Mouse (Mus musculus): ENCODE data around the gene Gadd45b. TPM values are rescaled to one million over a fixed set of nuclear protein-coding genes. Genes with fewer than 3 reads are reported as not detected.

Gadd45b gene
- polyA plus RNA-seq (2014; fragmentation: Illumina TruSeq; extraction: RNeasy Lipid Tissue Mini Kit (QIAGEN cat#74804); ENCODE audit: low read depth, low replicate concordance), result 7.3 TPM

GRCm38 (mm10) chr10:80929299-80930226 is at the start of gene Gadd45b:
TSS of gene Gadd45b (plus strand) at chr10:80930073.

GRCm38 (mm10) chr10:80900318-80901247 is 29.3 kb upstream of the Gadd45b start, which contains the start of gene Timm13:
TSS of gene Timm13 (minus strand) at chr10:80900969.

GRCm38 (mm10) chr10:80917779-80918434 is 12.0 kb upstream of the Gadd45b start, which contains the start of gene Lmnb2:
TSS of gene Lmnb2 (minus strand) at chr10:80918245.

Other genes starting within 250 kb of the Gadd45b start
- gene Mob3a, start 228.1 kb upstream of the Gadd45b start, polyA plus RNA-seq (2014; fragmentation: Illumina TruSeq; extraction: RNeasy Lipid Tissue Mini Kit (QIAGEN cat#74804); ENCODE audit: low read depth, low replicate concordance), result 5.6 TPM
- gene Izumo4, start 227.9 kb upstream of the Gadd45b start, polyA plus RNA-seq (2014; fragmentation: Illumina TruSeq; extraction: RNeasy Lipid Tissue Mini Kit (QIAGEN cat#74804); ENCODE audit: low read depth, low replicate concordance), result 17.2 TPM
- 44.0 TPM for gene Ap3d1, start 187.8 kb upstream of the Gadd45b start, polyA plus RNA-seq (2014; fragmentation: Illumina TruSeq; extraction: RNeasy Lipid Tissue Mini Kit (QIAGEN cat#74804); ENCODE audit: low read depth, low replicate concordance)
- gene Dot1l, start 174.9 kb upstream of the Gadd45b start, polyA plus RNA-seq (2014; fragmentation: Illumina TruSeq; extraction: RNeasy Lipid Tissue Mini Kit (QIAGEN cat#74804); ENCODE audit: low read depth, low replicate concordance), result 36.2 TPM
- gene Sf3a2, start 131.9 kb upstream of the Gadd45b start, polyA plus RNA-seq (2014; fragmentation: Illumina TruSeq; extraction: RNeasy Lipid Tissue Mini Kit (QIAGEN cat#74804); ENCODE audit: low read depth, low replicate concordance), result 24.0 TPM
- gene Plekhj1, start 131.4 kb upstream of the Gadd45b start, polyA plus RNA-seq (2014; fragmentation: Illumina TruSeq; extraction: RNeasy Lipid Tissue Mini Kit (QIAGEN cat#74804); ENCODE audit: low read depth, low replicate concordance), result 33.0 TPM
- gene Amh, start 124.8 kb upstream of the Gadd45b start, polyA plus RNA-seq (2014; fragmentation: Illumina TruSeq; extraction: RNeasy Lipid Tissue Mini Kit (QIAGEN cat#74804); ENCODE audit: low read depth, low replicate concordance), result not detected
- gene Jsrp1, start 116.6 kb upstream of the Gadd45b start, polyA plus RNA-seq (2014; fragmentation: Illumina TruSeq; extraction: RNeasy Lipid Tissue Mini Kit (QIAGEN cat#74804); ENCODE audit: low read depth, low replicate concordance), result 0.52 TPM
- gene Oaz1, start 103.4 kb upstream of the Gadd45b start, polyA plus RNA-seq (2014; fragmentation: Illumina TruSeq; extraction: RNeasy Lipid Tissue Mini Kit (QIAGEN cat#74804); ENCODE audit: low read depth, low replicate concordance), result 873 TPM
- 10.1 TPM for gene Lingo3, start 86.0 kb upstream of the Gadd45b start, polyA plus RNA-seq (2014; fragmentation: Illumina TruSeq; extraction: RNeasy Lipid Tissue Mini Kit (QIAGEN cat#74804); ENCODE audit: low read depth, low replicate concordance)
- gene Lsm7, start 74.9 kb upstream of the Gadd45b start, polyA plus RNA-seq (2014; fragmentation: Illumina TruSeq; extraction: RNeasy Lipid Tissue Mini Kit (QIAGEN cat#74804); ENCODE audit: low read depth, low replicate concordance), result 71.8 TPM
- gene Sppl2b, start 74.8 kb upstream of the Gadd45b start, polyA plus RNA-seq (2014; fragmentation: Illumina TruSeq; extraction: RNeasy Lipid Tissue Mini Kit (QIAGEN cat#74804); ENCODE audit: low read depth, low replicate concordance), result 16.7 TPM
- not detected for gene Tmprss9, start 58.2 kb upstream of the Gadd45b start, polyA plus RNA-seq (2014; fragmentation: Illumina TruSeq; extraction: RNeasy Lipid Tissue Mini Kit (QIAGEN cat#74804); ENCODE audit: low read depth, low replicate concordance)
- gene Timm13, start 29.1 kb upstream of the Gadd45b start, polyA plus RNA-seq (2014; fragmentation: Illumina TruSeq; extraction: RNeasy Lipid Tissue Mini Kit (QIAGEN cat#74804); ENCODE audit: low read depth, low replicate concordance), result 109 TPM
- gene Lmnb2, start 11.8 kb upstream of the Gadd45b start, polyA plus RNA-seq (2014; fragmentation: Illumina TruSeq; extraction: RNeasy Lipid Tissue Mini Kit (QIAGEN cat#74804); ENCODE audit: low read depth, low replicate concordance), result 4.1 TPM
- 0.99 TPM for gene Gng7, start 84.9 kb downstream of the Gadd45b start, polyA plus RNA-seq (2014; fragmentation: Illumina TruSeq; extraction: RNeasy Lipid Tissue Mini Kit (QIAGEN cat#74804); ENCODE audit: low read depth, low replicate concordance)
- not detected for gene Diras1, start 95.6 kb downstream of the Gadd45b start, polyA plus RNA-seq (2014; fragmentation: Illumina TruSeq; extraction: RNeasy Lipid Tissue Mini Kit (QIAGEN cat#74804); ENCODE audit: low read depth, low replicate concordance)
- 13.6 TPM for gene Slc39a3, start 107.4 kb downstream of the Gadd45b start, polyA plus RNA-seq (2014; fragmentation: Illumina TruSeq; extraction: RNeasy Lipid Tissue Mini Kit (QIAGEN cat#74804); ENCODE audit: low read depth, low replicate concordance)
- 90.2 TPM for gene Sgta, start 130.1 kb downstream of the Gadd45b start, polyA plus RNA-seq (2014; fragmentation: Illumina TruSeq; extraction: RNeasy Lipid Tissue Mini Kit (QIAGEN cat#74804); ENCODE audit: low read depth, low replicate concordance)
- gene Thop1, start 140.0 kb downstream of the Gadd45b start, polyA plus RNA-seq (2014; fragmentation: Illumina TruSeq; extraction: RNeasy Lipid Tissue Mini Kit (QIAGEN cat#74804); ENCODE audit: low read depth, low replicate concordance), result 12.6 TPM
- 0.26 TPM for gene Creb3l3, start 168.8 kb downstream of the Gadd45b start, polyA plus RNA-seq (2014; fragmentation: Illumina TruSeq; extraction: RNeasy Lipid Tissue Mini Kit (QIAGEN cat#74804); ENCODE audit: low read depth, low replicate concordance)
- gene Map2k2, start 175.8 kb downstream of the Gadd45b start, polyA plus RNA-seq (2014; fragmentation: Illumina TruSeq; extraction: RNeasy Lipid Tissue Mini Kit (QIAGEN cat#74804); ENCODE audit: low read depth, low replicate concordance), result 88.4 TPM
- 17.1 TPM for gene Zbtb7a, start 205.1 kb downstream of the Gadd45b start, polyA plus RNA-seq (2014; fragmentation: Illumina TruSeq; extraction: RNeasy Lipid Tissue Mini Kit (QIAGEN cat#74804); ENCODE audit: low read depth, low replicate concordance)
- gene Pias4, start 237.8 kb downstream of the Gadd45b start, polyA plus RNA-seq (2014; fragmentation: Illumina TruSeq; extraction: RNeasy Lipid Tissue Mini Kit (QIAGEN cat#74804); ENCODE audit: low read depth, low replicate concordance), result 17.0 TPM
- gene Eef2, start 246.6 kb downstream of the Gadd45b start, polyA plus RNA-seq (2014; fragmentation: Illumina TruSeq; extraction: RNeasy Lipid Tissue Mini Kit (QIAGEN cat#74804); ENCODE audit: low read depth, low replicate concordance), result 1,037 TPM